Mouse (Mus musculus) limb, embryonic 14.5 days (tissue): ENCODE measurements around the gene Uqcrq. TPM values are rescaled to one million over a fixed set of nuclear protein-coding genes. Genes with fewer than 3 reads are reported as not detected.
"Not testable (repeated sequence)": the region's sequence is repeated elsewhere in the genome, so short reads cannot be mapped to it uniquely, and the experiment has no call there.

Source experiments
- ATAC-seq: fragments of 200-750 bp; cut with Nextera tagmentation; 2 replicates; pipeline ENCODE4 v1.8.0; 2017; ENCODE audit warnings: low read depth, moderate number of reproducible peaks, moderate TSS enrichment; ENCODE audit not compliant: low FRiP score
- DNase-seq: peaks from one replicate; pipeline ENCODE4 v3.0.0-alpha.2; 2015; ENCODE audit warnings: low spot score
- H3K27ac ChIP-seq: fragments of 300-500 bp; sonication (generic); replicated peaks from 2 replicates; pipeline ENCODE4 v1.5.1; 2014; ENCODE audit warnings: low read depth, mild to moderate bottlenecking, low read length, moderate library complexity, mixed read lengths
- H3K27me3 ChIP-seq: fragments of 300-500 bp; sonication (generic); 2 replicates; pipeline ENCODE4 v1.6.1; 2014; ENCODE audit warnings: low read length, mixed read lengths; ENCODE audit not compliant: control insufficient read depth, insufficient read depth
- H3K36me3 ChIP-seq: fragments of 300-500 bp; sonication (generic); 2 replicates; pipeline ENCODE4 v1.6.1; 2014; ENCODE audit warnings: mild to moderate bottlenecking, low read length, moderate library complexity, mixed read lengths; ENCODE audit not compliant: control insufficient read depth, insufficient read depth
- H3K4me1 ChIP-seq: fragments of 300-500 bp; sonication (generic); 2 replicates; pipeline ENCODE4 v1.6.1; 2014; ENCODE audit warnings: antibody characterized with exemption, low read length, mixed read lengths; ENCODE audit not compliant: control insufficient read depth, insufficient read depth
- H3K4me2 ChIP-seq: fragments of 300-500 bp; sonication (generic); replicated peaks from 2 replicates; pipeline ENCODE4 v1.6.1; 2014; ENCODE audit warnings: low read depth, mild to moderate bottlenecking, low read length, moderate library complexity; ENCODE audit not compliant: severe bottlenecking
- H3K4me3 ChIP-seq: fragments of 300-500 bp; sonication (generic); replicated peaks from 2 replicates; pipeline ENCODE4 v1.5.1; 2014; ENCODE audit warnings: low read length
- H3K9ac ChIP-seq: fragments of 300-500 bp; sonication (generic); 2 replicates; pipeline ENCODE4 v1.6.1; 2014; ENCODE audit warnings: mild to moderate bottlenecking, low read depth, low read length, moderate library complexity; ENCODE audit not compliant: severe bottlenecking
- H3K9me3 ChIP-seq: fragments of 300-500 bp; sonication (generic); 2 replicates; pipeline ENCODE4 v1.6.1; 2016; ENCODE audit warnings: low read length; ENCODE audit not compliant: control insufficient read depth
- POLR2A ChIP-seq: fragments of 200-500 bp; IDR thresholded peaks from 2 replicates; pipeline ENCODE4 v1.8.0; 2012; ENCODE audit warnings: inconsistent platforms, mild to moderate bottlenecking, moderate library complexity, borderline replicate concordance; ENCODE audit not compliant: insufficient read depth, insufficient read length; ENCODE audit errors: extremely low read depth
- WGBS: fragments of 180-500 bp; shearing (Covaris S2); extraction: QIAGEN DNeasy Blood & Tissue Kit; methylation state at CpG from one replicate; pipeline ENCODE4 v1.1.7; 2014; 5-methylcytosine and 5-hydroxymethylcytosine counted together
- polyA plus RNA-seq, 2 experiments: library from polyadenylated mRNA; depleted of rRNA in 1 of 2; stranded (reverse) in 1 of 2; unstranded in 1 of 2; fragments of >200 nt; fragmentation: Nextera tagmentation in 1 of 2; extraction: Ambion mirVana in 1 of 2; gene quantifications; 2 replicates each; pipeline versions ENCODE4 v1.2.1 to v1.2.3; 2012 to 2014

Uqcrq gene
- polyA plus RNA-seq, 2 experiments, result 230 to 554 TPM

GRCm38 (mm10) chr11:53431347-53432056 lies 871 bp upstream of the Uqcrq start:
- H3K9me3 ChIP-seq, result no peaks in the 10 kb centered on the region
- H3K9ac ChIP-seq, result peak overlapping the region; percentile 81
- no peak for DNase-seq
- H3K27ac ChIP-seq, result peak overlapping the region; percentile 67
- peak; percentile 6 for ATAC-seq
- no peaks in the 10 kb centered on the region for H3K27me3 ChIP-seq
- peaks cover 9% of the 10 kb centered on the region for H3K4me1 ChIP-seq
- H3K4me2 ChIP-seq, result peak overlapping the region; percentile 58
- peaks cover 16% of the 10 kb centered on the region for H3K36me3 ChIP-seq
- no peak for TF ChIP-seq POLR2A
- WGBS, result 17% methylated on average over 9 of the region's 9 CpGs
- H3K4me3 ChIP-seq, result peak overlapping the region; percentile 82

GRCm38 (mm10) chr11:53430300-53430669 lies 346 bp downstream of the Uqcrq start:
- Histone ChIP-seq H3K9ac (peak overlapping the region; percentile 81), H3K27ac (peak overlapping the region; percentile 67), H3K9me3 (no peaks in the 10 kb centered on the region), H3K36me3 (peaks cover 16% of the 10 kb centered on the region), H3K27me3 (no peaks in the 10 kb centered on the region), H3K4me2 (peak overlapping the region; percentile 76), H3K4me3 (peak overlapping the region; percentile 82), H3K4me1 (peaks cover 9% of the 10 kb centered on the region)
- DNase-seq (no peak), ATAC-seq (peak; percentile 32)
- under 1% methylated on average over 34 of the region's 34 CpGs for WGBS
- TF ChIP-seq POLR2A, result no peak

GRCm38 (mm10) chr11:53429182-53429581 lies 1.4 kb downstream of the Uqcrq start:
- Histone ChIP-seq H3K4me2 (peak overlapping the region; percentile 76; the same call in 1 of the 2 replicates), H3K4me3 (no peak overlapping the region; the same call in 1 of the 2 replicates)

DNA sequence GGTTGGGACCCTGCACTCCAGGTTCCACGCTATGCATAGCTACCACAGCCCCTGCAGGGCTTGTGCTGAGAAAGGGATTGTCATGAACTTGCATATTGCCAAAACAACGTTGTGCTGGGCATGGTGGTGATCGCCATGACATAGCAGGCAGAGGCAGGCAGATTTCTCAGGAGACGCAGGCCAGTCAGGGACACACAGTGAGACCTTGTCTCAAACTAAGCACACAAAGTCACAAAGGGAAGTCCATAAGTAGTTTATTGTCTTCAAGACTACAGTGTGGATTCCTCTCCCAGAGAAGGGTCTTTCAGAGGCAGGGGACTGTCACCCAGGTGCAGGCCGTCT lies 1.9 kb downstream of the Uqcrq start:
- DNase-seq (no peak), ATAC-seq (no peak)
- Histone ChIP-seq H3K4me1 (peaks cover 9% of the 10 kb centered on the region), H3K27ac (no peak overlapping the region), H3K9me3 (no peaks in the 10 kb centered on the region), H3K36me3 (peaks cover 16% of the 10 kb centered on the region), H3K9ac (no peak overlapping the region), H3K27me3 (no peaks in the 10 kb centered on the region), H3K4me2 (no peak overlapping the region), H3K4me3 (no peak overlapping the region)
- TF ChIP-seq POLR2A, result no peak
- 98% methylated on average over 5 of the region's 5 CpGs for WGBS

More at GRCm38 (mm10) chr11:53429182-53429581, 1.4 kb downstream of the Uqcrq start:
- ATAC-seq, result no peak
- no peak for TF ChIP-seq POLR2A
- H3K9me3 ChIP-seq, result no peaks in the 10 kb centered on the region
- H3K27ac ChIP-seq, result no peak overlapping the region
- H3K27me3 ChIP-seq, result no peaks in the 10 kb centered on the region
- H3K4me1 ChIP-seq, result peaks cover 9% of the 10 kb centered on the region
- H3K36me3 ChIP-seq, result peaks cover 16% of the 10 kb centered on the region
- DNase-seq, result no peak
- H3K9ac ChIP-seq, result no peak overlapping the region

DNA sequence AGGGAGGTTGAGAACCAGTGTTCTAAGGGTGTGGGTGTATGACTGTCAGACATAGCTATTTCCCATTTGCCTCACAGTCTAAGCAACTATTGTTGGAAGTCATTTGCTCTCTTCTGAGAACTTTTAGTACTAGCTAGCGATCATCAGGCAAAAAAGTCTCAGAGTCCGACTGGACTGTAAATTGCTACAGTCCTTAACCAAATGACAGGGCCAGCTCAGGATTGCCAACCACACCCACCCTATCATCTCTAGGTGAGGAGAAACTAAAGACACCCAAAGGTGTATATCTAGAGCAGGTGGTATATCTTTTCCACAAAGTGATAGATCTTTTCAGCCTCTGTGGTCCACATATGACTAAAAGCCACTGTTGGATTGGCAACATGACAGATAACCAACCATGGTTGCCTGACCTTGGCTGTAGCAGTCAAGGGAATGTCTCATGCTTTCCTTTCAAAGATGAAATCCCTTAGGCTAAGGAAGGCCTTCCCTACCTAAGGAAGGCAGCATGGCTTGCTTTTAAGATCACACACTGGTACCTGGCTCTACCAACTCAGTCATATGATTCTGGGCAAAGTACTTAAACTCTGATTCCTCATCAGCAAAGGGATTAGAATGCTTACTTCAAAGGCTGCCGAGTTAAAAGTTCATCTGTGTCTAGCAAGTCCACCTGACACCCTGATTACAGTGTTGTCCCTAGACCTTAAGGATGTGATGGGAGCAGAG lies 2.5 kb downstream of the Uqcrq start:
- no peaks in the 10 kb centered on the region for H3K27me3 ChIP-seq
- WGBS, result 93% methylated on average over 3 of the region's 3 CpGs
- H3K4me2 ChIP-seq, result no peak overlapping the region
- peaks cover 9% of the 10 kb centered on the region for H3K4me1 ChIP-seq
- no peaks in the 10 kb centered on the region for H3K9me3 ChIP-seq
- H3K27ac ChIP-seq, result no peak overlapping the region
- H3K9ac ChIP-seq, result no peak overlapping the region
- TF ChIP-seq POLR2A, result no peak
- ATAC-seq, result no peak
- peaks cover 16% of the 10 kb centered on the region for H3K36me3 ChIP-seq
- no peak for DNase-seq
- no peak overlapping the region for H3K4me3 ChIP-seq

GRCm38 (mm10) chr11:53426914-53427313 lies 3.7 kb downstream of the Uqcrq start:
- not testable (repeated sequence) for H3K9me3 ChIP-seq, H3K4me3 ChIP-seq, H3K4me1 ChIP-seq, H3K27ac ChIP-seq, H3K9ac ChIP-seq, H3K4me2 ChIP-seq, DNase-seq, ATAC-seq, H3K27me3 ChIP-seq
- WGBS, result 86% methylated on average over 3 of the region's 3 CpGs
- H3K36me3 ChIP-seq, result peaks cover 16% of the 10 kb centered on the region
